Mouse (Mus musculus) CD8-positive naive resting alpha-beta T cell, adult 2 months (primary cell): Measurements from ENCODE around the gene Rab33b.
"Not testable (repeated sequence)": the region's sequence is repeated elsewhere in the genome, so short reads cannot be mapped to it uniquely, and the experiment has no call there.

ENCODE experiments used
- DNase-seq, 2 experiments: peaks; one replicate each; pipeline ENCODE4 v3.0.0; 2022; ENCODE audit warnings: low read depth in 2 of 2, low spot score in 2 of 2

The Rab33b gene

GRCm38 (mm10) chr3:51483741-51484359 lies at the start of gene Rab33b:
Gene Rab33b (plus strand): TSS chr3:51483920.
- peak; percentile 96 to 98 for DNase-seq

GRCm38 (mm10) chr3:51434364-51434763 lies 49.4 kb upstream of the Rab33b start:
- DNase-seq, result not testable (repeated sequence)

- no peak for DNase-seq
Observed at GRCm38 (mm10) chr3:51434871-51435595, 48.7 kb upstream of the Rab33b start.

GRCm38 (mm10) chr3:51468530-51468929 lies 15.2 kb upstream of the Rab33b start:
- no peak for DNase-seq

- DNase-seq, result no peak
Observed at GRCm38 (mm10) chr3:51475706-51476105, 8.0 kb upstream of the Rab33b start.

GRCm38 (mm10) chr3:51479893-51480292 lies 3.8 kb upstream of the Rab33b start:
- DNase-seq, result no peak

GRCm38 (mm10) chr3:51481059-51481458 lies 2.7 kb upstream of the Rab33b start:
- peak; percentile 36 to 57 for DNase-seq

- no peak for DNase-seq
Observed at GRCm38 (mm10) chr3:51481881-51482280, 1.8 kb upstream of the Rab33b start.

GRCm38 (mm10) chr3:51482781-51483180 lies 939 bp upstream of the Rab33b start:
- no peak for DNase-seq

- DNase-seq, result no peak
Observed at GRCm38 (mm10) chr3:51484370-51484769, 650 bp downstream of the Rab33b start.

- no peak for DNase-seq
Observed at GRCm38 (mm10) chr3:51485347-51485746, 1.6 kb downstream of the Rab33b start.

GRCm38 (mm10) chr3:51486491-51487195 lies 2.9 kb downstream of the Rab33b start:
- DNase-seq, result no peak

GRCm38 (mm10) chr3:51490088-51490753 lies 6.5 kb downstream of the Rab33b start:
- no peak for DNase-seq

GRCm38 (mm10) chr3:51493272-51493838 lies 9.6 kb downstream of the Rab33b start:
- no peak for DNase-seq

GRCm38 (mm10) chr3:51494466-51494865 lies 10.7 kb downstream of the Rab33b start:
- DNase-seq, result no peak

- peak; percentile 25 to 45 for DNase-seq
Observed at GRCm38 (mm10) chr3:51495646-51496045, 11.9 kb downstream of the Rab33b start.

- DNase-seq, result no peak
Observed at GRCm38 (mm10) chr3:51497978-51498377, 14.3 kb downstream of the Rab33b start.

- no peak for DNase-seq
Observed at GRCm38 (mm10) chr3:51498659-51499058, 14.9 kb downstream of the Rab33b start.

GRCm38 (mm10) chr3:51499876-51500275 lies 16.2 kb downstream of the Rab33b start:
- no peak for DNase-seq

GRCm38 (mm10) chr3:51504385-51504952 lies 20.7 kb downstream of the Rab33b start:
- DNase-seq, result no peak

- no peak for DNase-seq
Observed at GRCm38 (mm10) chr3:51505465-51505864, 21.7 kb downstream of the Rab33b start.
